Mouse (Mus musculus): ENCODE results near the gene Slc13a2. TPM values are rescaled to one million over a fixed set of nuclear protein-coding genes. Genes with fewer than 3 reads are reported as not detected.

Slc13a2 gene
- total RNA-seq, 2 experiments from 2014 or later: not detected

GRCm38 (mm10) chr11:78435776-78436349 lies 13.8 kb upstream of the Slc13a2 start:
- intact Hi-C loops (cut with DNase I): no loop called here
- DNase-seq: peak; percentile 35

DNA sequence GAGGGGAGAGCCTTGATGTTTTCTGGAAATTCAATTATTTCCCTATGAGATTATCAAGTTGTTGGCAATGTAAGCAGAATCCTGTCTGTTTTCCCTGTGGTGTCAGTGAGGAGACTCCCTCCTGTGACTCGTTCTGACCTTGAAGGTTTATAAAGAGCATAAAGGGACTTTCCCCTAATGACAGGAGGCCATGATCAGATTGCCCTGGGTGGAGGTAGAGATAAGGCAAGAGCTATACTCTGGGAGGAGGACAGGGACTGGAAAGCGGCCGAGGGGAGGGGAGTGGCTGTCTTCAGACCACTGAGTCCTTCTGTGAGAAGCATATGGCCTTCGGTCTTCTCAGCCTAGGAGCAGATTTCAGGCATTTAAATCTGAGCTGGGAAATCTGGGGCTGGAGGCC lies 12.0 kb upstream of the Slc13a2 start:
- intact Hi-C loops (cut with DNase I): no loop called here
- no peak for DNase-seq

GRCm38 (mm10) chr11:78431176-78431575 lies 9.2 kb upstream of the Slc13a2 start:
- no peak for DNase-seq
- intact Hi-C loops (cut with DNase I): no loop called here

GRCm38 (mm10) chr11:78430195-78430878 lies 8.3 kb upstream of the Slc13a2 start:
- intact Hi-C loops (cut with DNase I): no loop called here
- no peak for DNase-seq

DNA sequence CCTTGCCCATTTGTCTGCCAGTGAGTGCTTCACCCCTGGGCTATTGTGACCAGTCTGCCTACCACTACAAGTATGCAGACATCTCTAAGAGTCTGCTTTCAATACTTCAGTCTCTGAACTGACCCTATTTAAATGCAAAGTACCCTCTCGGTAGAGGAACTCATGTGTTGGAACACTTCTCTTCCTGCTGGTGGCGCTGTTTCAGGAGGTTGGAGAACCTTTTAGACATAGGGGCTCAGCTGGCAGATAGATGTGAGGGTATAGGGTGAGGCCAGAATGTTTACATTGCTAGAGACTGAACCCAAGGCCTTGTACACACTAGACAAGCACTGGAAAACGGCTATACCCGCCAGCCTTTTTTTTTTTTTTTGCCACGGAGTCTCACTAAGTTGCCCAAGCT lies 6.3 kb upstream of the Slc13a2 start:
- intact Hi-C loops (cut with DNase I): no loop called here
- DNase-seq: no peak

DNA sequence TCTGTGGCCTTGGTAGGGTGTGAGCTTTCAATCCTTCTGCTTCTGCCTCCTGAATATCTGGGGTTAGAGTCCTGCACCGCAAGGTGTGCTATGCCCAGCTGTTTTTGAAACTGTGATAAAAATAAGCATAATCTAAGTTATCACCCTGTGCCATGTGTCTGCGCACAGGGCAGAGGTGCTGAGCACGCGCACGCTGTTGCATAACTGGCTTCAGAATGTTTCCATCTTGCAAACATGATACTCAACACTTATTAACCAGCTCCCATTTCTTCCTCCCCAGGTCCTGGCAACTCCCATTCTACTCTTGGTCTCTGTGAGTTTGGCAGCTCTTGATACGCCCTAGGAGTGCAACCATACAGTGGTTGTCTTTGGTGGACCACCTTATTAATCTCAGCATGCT lies 5.6 kb upstream of the Slc13a2 start:
- no peak for DNase-seq
- intact Hi-C loops (cut with DNase I): no loop called here

DNA sequence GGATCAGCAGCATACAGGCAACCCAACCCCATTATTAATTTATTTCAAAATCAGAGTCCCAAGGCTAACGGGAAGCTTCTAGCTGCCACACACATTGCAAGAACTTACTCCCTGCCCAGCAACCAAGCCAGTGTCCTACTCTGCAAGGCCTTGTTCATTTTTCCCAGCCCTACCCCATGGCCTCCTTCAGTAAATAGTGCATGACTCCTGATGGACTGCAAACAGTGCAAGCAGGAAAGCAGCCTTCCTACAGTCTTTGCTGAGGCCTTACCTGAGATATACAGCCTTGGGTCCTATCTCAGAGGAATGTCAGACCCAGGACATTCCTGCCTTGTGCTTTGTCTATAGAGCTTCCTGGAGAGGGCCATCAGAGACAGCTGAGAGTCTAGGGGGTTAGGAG lies 3.6 kb upstream of the Slc13a2 start:
- no peak for DNase-seq

DNA sequence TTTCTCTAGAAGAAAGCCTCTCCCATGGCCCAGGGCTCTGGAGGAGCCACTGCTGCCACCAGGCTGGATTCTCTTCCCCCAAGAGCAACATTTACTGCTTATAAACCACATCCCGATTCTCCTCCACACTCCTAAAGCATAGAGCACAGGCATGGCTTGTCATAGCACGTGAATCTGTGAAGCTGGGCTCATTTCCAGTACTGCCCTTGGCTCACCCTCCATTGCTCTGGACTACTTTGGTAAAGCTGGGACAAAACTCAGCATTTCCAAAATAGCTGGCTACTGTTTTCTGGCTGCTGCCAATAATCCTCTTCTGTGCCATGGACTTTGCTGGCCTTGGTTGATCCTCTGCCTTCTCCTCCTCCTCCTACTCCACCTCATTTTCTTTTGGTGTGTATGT lies 2.3 kb upstream of the Slc13a2 start:
- peak; percentile 14 for DNase-seq
- intact Hi-C loops (cut with DNase I): no loop called here

More for the DNA sequence above, 3.6 kb upstream of the Slc13a2 start:
- intact Hi-C loops (cut with DNase I): no loop called here

DNA sequence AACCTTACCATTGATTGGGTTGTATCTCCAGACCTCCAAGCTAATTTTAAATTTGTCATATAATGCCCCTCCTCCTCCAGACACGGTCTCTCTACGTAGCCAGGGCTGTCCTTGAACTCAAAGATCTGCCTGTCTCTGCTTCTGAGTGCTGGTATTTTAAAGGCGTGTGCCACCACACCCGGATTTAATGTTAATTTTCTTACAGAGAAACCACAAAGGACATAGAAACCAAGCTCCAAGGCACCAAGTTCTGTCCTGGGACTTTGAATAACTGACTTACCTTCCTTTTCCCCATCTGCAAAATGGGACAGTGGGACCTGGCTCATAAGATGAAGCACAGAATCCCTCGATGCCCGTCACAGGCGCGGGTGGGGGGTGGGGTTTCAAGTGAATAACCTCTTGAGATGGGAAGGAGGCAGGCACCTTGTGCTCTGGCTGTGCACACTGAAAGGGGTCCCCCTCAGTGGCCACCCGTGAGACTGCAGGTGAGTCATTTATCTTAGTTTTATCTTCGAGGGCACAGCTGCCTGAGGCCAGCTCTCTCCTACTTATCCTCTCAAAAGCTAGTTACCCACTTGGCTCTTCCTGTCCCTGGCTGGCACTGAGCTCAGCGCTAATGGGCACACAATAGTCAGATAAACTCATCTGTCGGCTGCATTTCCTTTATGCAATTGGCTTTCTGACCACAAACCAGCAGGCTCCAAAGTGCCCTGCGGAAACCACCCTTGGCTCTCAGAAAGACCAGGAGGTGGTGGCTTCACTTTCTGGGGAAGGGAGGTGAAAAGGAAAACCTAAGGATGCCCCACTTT lies 612 bp downstream of the Slc13a2 start:
- intact Hi-C loops (cut with DNase I): no loop called here
- DNase-seq: no peak

GRCm38 (mm10) chr11:78420263-78420889 lies 1.6 kb downstream of the Slc13a2 start:
- DNase-seq: no peak
- intact Hi-C loops (cut with DNase I): no loop called here

- intact Hi-C loops (cut with DNase I): no loop called here
- DNase-seq: no peak
Measured at GRCm38 (mm10) chr11:78416854-78417253, 5.2 kb downstream of the Slc13a2 start.

DNA sequence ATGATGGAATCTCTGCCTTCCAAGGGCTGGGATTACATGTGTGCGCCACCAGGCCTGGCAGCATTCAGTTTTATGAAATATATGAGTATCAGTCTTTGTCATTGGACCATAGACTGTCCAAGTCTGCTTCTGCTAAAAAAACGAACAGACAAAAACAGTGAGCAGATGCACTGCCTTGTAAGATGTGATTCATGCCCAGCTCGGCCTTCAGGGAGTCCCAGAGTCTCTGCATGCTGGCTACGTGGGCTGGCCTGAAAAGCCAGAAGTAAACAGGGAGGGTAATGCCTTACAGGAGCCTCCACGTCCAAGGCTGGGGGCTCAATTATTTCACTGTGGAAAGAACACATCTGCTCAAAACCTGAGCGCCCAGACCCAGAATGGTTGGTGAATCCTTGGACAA lies 9.2 kb downstream of the Slc13a2 start:
- DNase-seq: no peak
- intact Hi-C loops (cut with DNase I): no loop called here

DNA sequence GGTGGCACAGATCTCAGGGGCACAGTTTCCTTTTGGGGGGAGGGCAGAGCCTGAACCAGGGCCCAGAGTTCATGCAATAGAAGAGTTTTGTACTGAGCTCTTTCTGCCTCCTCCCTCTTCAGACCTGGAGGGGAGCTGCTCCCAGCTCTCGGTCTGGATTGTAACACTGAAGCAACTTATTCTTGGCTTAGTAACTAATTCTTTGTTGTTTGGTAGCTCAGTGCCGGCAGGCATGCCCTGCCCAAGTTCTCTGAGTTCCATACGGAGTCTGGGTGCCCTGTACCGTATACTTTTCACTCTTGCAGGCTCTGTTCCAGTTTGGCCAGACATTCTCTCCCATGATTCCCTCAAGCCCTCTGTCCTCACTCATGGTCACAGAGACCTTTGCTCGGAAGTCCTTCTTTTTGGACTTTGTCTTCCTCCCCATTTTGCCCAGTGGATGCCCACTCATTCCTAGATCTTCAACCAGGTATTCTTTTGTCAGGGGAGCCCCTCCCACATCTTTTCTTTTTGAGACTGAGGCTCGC lies 9.6 kb downstream of the Slc13a2 start:
- intact Hi-C loops (cut with DNase I): no loop called here
- no peak for DNase-seq

DNA sequence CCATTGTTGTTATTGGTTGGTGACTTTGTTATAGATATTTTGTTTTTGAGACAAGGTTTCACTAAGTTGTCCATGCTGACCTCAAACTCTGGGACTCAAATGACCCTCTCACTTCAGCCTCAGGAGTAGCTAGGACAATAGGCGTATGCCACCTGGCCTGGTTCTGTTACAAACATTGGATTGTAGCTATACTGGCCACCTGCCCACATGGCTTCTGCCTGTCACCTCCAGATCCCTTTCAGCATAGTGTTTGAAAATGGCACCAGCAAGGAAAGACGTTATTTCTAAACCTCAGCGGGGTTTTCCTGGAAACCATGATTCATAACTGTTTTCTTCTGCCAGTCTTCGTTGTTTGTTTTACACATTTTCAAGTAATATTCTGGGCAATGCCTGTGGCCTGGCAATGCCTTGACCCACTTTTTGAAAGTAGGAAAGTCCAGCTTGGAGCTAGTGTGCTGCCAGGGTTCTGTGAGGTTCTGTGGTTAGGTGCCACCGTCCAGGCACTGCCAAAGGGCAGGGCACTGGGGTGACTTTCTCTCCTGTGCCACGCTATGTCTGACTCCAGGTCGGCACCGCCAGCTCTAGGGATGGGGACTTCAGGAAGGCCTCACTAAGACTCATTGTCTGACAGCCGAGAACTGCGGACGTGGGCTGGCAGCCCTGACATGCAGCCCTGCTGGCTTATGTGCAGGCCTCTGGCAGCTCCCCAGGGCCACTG lies 10.3 kb downstream of the Slc13a2 start:
- intact Hi-C loops (cut with DNase I): no loop called here
- DNase-seq: peak; percentile 59

- intact Hi-C loops (cut with DNase I): no loop called here
- no peak for DNase-seq
Measured at GRCm38 (mm10) chr11:78408256-78409240, 13.5 kb downstream of the Slc13a2 start.

DNA sequence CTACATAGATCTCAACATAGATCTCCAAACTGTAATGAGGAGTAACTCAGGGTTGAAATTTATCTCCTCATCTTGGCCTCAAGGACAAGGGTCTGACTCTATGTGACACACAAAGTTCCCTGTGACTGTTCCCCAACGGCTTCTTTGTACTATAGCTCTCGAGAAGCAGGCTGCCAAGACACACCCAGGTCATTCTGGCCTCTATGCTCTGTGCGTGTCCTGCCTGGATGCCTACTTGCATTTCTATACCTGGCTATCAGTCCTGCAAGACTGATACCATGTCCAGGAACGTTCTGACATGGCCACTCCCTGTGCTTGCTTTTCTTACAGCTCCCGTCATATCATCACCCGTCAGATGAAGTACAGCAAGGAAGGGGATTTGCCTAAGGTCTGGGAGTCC lies 20.0 kb downstream of the Slc13a2 start:
- no peak for DNase-seq
- intact Hi-C loops (cut with DNase I): no loop called here

DNA sequence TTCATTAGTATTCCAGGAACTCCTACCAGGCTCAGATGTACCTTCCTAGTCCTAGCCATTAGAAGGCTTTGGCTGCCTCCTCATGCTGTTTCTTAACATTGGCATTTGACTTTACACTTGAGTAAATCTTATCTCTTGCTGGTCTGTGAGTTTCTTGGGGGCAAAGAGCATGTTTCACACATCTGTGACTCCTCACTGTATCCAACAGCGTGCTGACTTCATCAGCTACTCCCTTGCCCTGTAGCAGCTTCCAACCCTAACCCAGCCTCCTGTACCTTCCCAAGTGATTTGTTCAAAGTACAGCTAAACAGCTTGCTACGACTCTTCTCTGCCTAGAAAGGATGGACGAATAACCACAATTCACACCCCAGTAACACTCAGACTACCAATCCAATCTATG lies 20.5 kb downstream of the Slc13a2 start:
- intact Hi-C loops (cut with DNase I): no loop called here
- DNase-seq: no peak

GRCm38 (mm10) chr11:78400936-78401335 lies 21.1 kb downstream of the Slc13a2 start:
- intact Hi-C loops (cut with DNase I): no loop called here
- DNase-seq: no peak

GRCm38 (mm10) chr11:78399680-78400079 lies 22.3 kb downstream of the Slc13a2 start:
- intact Hi-C loops (cut with DNase I): loop anchor here (5.0 kb wide), 1 partner anchor 37 kb away; no protein-coding TSS in a partner anchor
- peak; percentile 79 for DNase-seq

All from left cerebral cortex, postnatal 4 days (tissue).